In genomic region chr15:98533035-98533531, GRCm38 (mm10) we compare ENCODE assay signal across 8 mouse cellular contexts. TPM values are rescaled to one million over a fixed set of nuclear protein-coding genes. Genes with fewer than 3 reads are reported as not detected.
DNase-seq lines count a peak whose midpoint lies in the region; ATAC-seq and TF ChIP-seq lines count a peak whose summit lies in the region.

No protein-coding gene starts in this region.

- 0% methylated on average over 18 of the region's 18 CpGs for WGBS in intestine, embryonic 16.5 days
- WGBS in neural tube, embryonic 14.5 days: 1% methylated on average over 18 of the region's 18 CpGs

- H3K27ac ChIP-seq in gastrocnemius, adult 2 months: peak overlapping the region; percentile 98
- H3K27ac ChIP-seq in intestine, embryonic 16.5 days (ENCODE audit: low read length): no peak overlapping the region; the same call in 1 of the 2 replicates
- no peak overlapping the region for H3K27ac ChIP-seq in neural tube, embryonic 14.5 days (ENCODE audit: low read depth, low read length)

- H3K27me3 ChIP-seq in C2C12 (ENCODE audit: control insufficient read depth, insufficient read depth, insufficient read length): no peaks in the 10 kb centered on the region
- no peaks in the 10 kb centered on the region for H3K27me3 ChIP-seq in intestine, embryonic 16.5 days (replicated peaks; ENCODE audit: control insufficient read depth, insufficient read depth, low read length)
- H3K27me3 ChIP-seq in neural tube, embryonic 14.5 days (ENCODE audit: control insufficient read depth, insufficient read depth, low read length): no peaks in the 10 kb centered on the region

- DNase-seq in gastrocnemius, adult 2 months: no peak
- DNase-seq in gastrocnemius, postnatal 14 days: no peak
- peak; percentile 40 for DNase-seq in embryo, embryonic 10.5 days (ENCODE audit: low spot score)
- no peak for DNase-seq in right cerebral cortex, postnatal 10 days (ENCODE audit: low spot score in 2 of 2)
- no peak for DNase-seq in gastrocnemius, adult 8-10 months (ENCODE audit: low spot score in 2 of 2)

- no peak for TF ChIP-seq CTCF in gastrocnemius, adult 2 months (IDR thresholded peaks at IDR 0.05)
- TF ChIP-seq CTCF in C2C12 (IDR thresholded peaks at IDR 0.05; ENCODE audit: control insufficient read depth, insufficient read depth, insufficient read length): no peak

- H3K4me1 ChIP-seq in intestine, embryonic 16.5 days (ENCODE audit: control insufficient read depth, insufficient read depth, low read length): peaks cover 7% of the 10 kb centered on the region; the same call in 1 of the 2 replicates
- peaks cover 8% of the 10 kb centered on the region for H3K4me1 ChIP-seq in neural tube, embryonic 14.5 days (ENCODE audit: control insufficient read depth, insufficient read depth, low read length)

- peak overlapping the region; percentile 86 for H3ac ChIP-seq in C2C12 (ENCODE audit: control insufficient read depth, insufficient read length, low read depth)

- ATAC-seq in intestine, embryonic 16.5 days: no peak
- no peak for ATAC-seq in neural tube, embryonic 14.5 days (ENCODE audit: low read depth)

- peaks cover 53% of the 10 kb centered on the region for H3K36me3 ChIP-seq in C2C12 (ENCODE audit: control insufficient read depth, insufficient read depth)
- peaks cover 7% of the 10 kb centered on the region for H3K36me3 ChIP-seq in intestine, embryonic 16.5 days (ENCODE audit: control insufficient read depth, insufficient read depth, low read length)
- H3K36me3 ChIP-seq in neural tube, embryonic 14.5 days (ENCODE audit: control insufficient read depth, insufficient read depth, low read length): peaks cover 24% of the 10 kb centered on the region

- peaks cover 58% of the 10 kb centered on the region for H3K79me2 ChIP-seq in C2C12 (ENCODE audit: control insufficient read depth, insufficient read depth)

- intact Hi-C loops in gastrocnemius, adult 2 months (cut with DNase I): loop anchor here (5.0 kb wide), 1 partner anchor 34 kb away; no protein-coding TSS in a partner anchor
- intact Hi-C loops in gastrocnemius, postnatal 14 days (cut with DNase I; ENCODE audit: low total_unique reads): no loop called here

- peak overlapping the region; percentile 73 for H3K4me3 ChIP-seq in gastrocnemius, adult 2 months
- peak overlapping the region; percentile 53 for H3K4me3 ChIP-seq in C2C12 (ENCODE audit: insufficient read depth, poor library complexity, severe bottlenecking)
- H3K4me3 ChIP-seq in intestine, embryonic 16.5 days (ENCODE audit: low read length): peak overlapping the region; percentile 88
- peak overlapping the region; percentile 82 for H3K4me3 ChIP-seq in neural tube, embryonic 14.5 days (ENCODE audit: low read depth, low read length)

- no peaks in the 10 kb centered on the region for H3K9me3 ChIP-seq in intestine, embryonic 16.5 days (ENCODE audit: control insufficient read depth, low read length)
- H3K9me3 ChIP-seq in neural tube, embryonic 14.5 days (ENCODE audit: control insufficient read depth, low read length): no peaks in the 10 kb centered on the region

- peaks cover 43% of the 10 kb centered on the region for H3K79me3 ChIP-seq in C2C12 (ENCODE audit: low read depth)

- peak overlapping the region; percentile 86 for H3K4me2 ChIP-seq in intestine, embryonic 16.5 days (ENCODE audit: low read depth, low read length)
- H3K4me2 ChIP-seq in neural tube, embryonic 14.5 days (ENCODE audit: low read depth, low read length): peak overlapping the region; percentile 97

- peak overlapping the region; percentile 94 for H3K9ac ChIP-seq in intestine, embryonic 16.5 days (ENCODE audit: low read depth, low read length)
- peak overlapping the region; percentile 88 for H3K9ac ChIP-seq in neural tube, embryonic 14.5 days (replicated peaks; ENCODE audit: low read depth, low read length)

TF ChIP-seq in C2C12, 6 proteins besides CTCF, POLR2A, EP300 and RAD21:
- TF ChIP-seq MYOD1 (IDR thresholded peaks at IDR 0.05; ENCODE audit: control insufficient read depth, insufficient read length, low read depth) (no peak), USF1 (IDR thresholded peaks at IDR 0.05; ENCODE audit: low read depth) (no peak), MYOG (IDR thresholded peaks at IDR 0.05; ENCODE audit: control insufficient read depth, extremely low read depth, insufficient read length) (no peak), FOSL1 (IDR thresholded peaks at IDR 0.05; ENCODE audit: insufficient read depth, low read length, poor library complexity, severe bottlenecking) (no peak), CEBPB (IDR thresholded peaks at IDR 0.05; ENCODE audit: low read depth) (no peak), MAX (IDR thresholded peaks at IDR 0.05) (no peak)

RNA-seq across cellular contexts. Expression of gene Kansl2, which starts 1.0 kb away (rescaled TPM):
- total RNA-seq in gastrocnemius, adult 2 months (2021): 10 to 100 TPM; 64.7 to 66.3 TPM
- total RNA-seq in gastrocnemius, postnatal 14 days (2021): 10 to 100 TPM; 52.5 to 56.9 TPM
- polyA plus RNA-seq in C2C12 (2012; fragmentation: generic; extraction: Trizol): 178 TPM
- polyA plus RNA-seq in intestine, embryonic 16.5 days (2015; fragmentation: Nextera tagmentation; extraction: Ambion mirVana): 67.2 and 69.6 TPM in 2 replicates
- 99.6 and 105 TPM in 2 replicates for polyA plus RNA-seq in neural tube, embryonic 14.5 days (2014; fragmentation: Nextera tagmentation; extraction: Ambion mirVana)
- 10 to 100 TPM; 65.5 to 72.7 (median 69.8) TPM for total RNA-seq in gastrocnemius, adult 8-10 months (2022)

RNA-seq across cellular contexts. Expression of gene Ccnt1, which starts 37.6 kb away (rescaled TPM):
- 10 to 100 TPM; 20.4 to 20.5 TPM for total RNA-seq in gastrocnemius, adult 2 months (2021)
- 10 to 100 TPM; 20.4 to 20.6 TPM for total RNA-seq in gastrocnemius, postnatal 14 days (2021)
- polyA plus RNA-seq in C2C12 (2012; fragmentation: generic; extraction: Trizol): 13.4 TPM
- 41.2 and 43.7 TPM in 2 replicates for polyA plus RNA-seq in intestine, embryonic 16.5 days (2015; fragmentation: Nextera tagmentation; extraction: Ambion mirVana)
- polyA plus RNA-seq in neural tube, embryonic 14.5 days (2014; fragmentation: Nextera tagmentation; extraction: Ambion mirVana): 70.7 and 72.0 TPM in 2 replicates
- 10 to 100 TPM; 14.3 to 19.4 (median 15.7) TPM for total RNA-seq in gastrocnemius, adult 8-10 months (2022)

RNA-seq across cellular contexts. Expression of gene 4930415O20Rik, which starts 37.7 kb away (rescaled TPM):
- total RNA-seq in gastrocnemius, adult 2 months (2021): 1 to 10 TPM in 1 of 2 experiments, not detected in 1; 1.2 TPM
- under 1 TPM in 1 of 2 experiments, not detected in 1; 0.44 TPM for total RNA-seq in gastrocnemius, postnatal 14 days (2021)
- polyA plus RNA-seq in C2C12 (2012; fragmentation: generic; extraction: Trizol): 0.09 TPM
- 0.43 TPM in 1 of 2 replicates, not detected in the other for polyA plus RNA-seq in intestine, embryonic 16.5 days (2015; fragmentation: Nextera tagmentation; extraction: Ambion mirVana)
- 0.40 TPM in 1 of 2 replicates, not detected in the other for polyA plus RNA-seq in neural tube, embryonic 14.5 days (2014; fragmentation: Nextera tagmentation; extraction: Ambion mirVana)
- total RNA-seq in gastrocnemius, adult 8-10 months (2022): under 1 TPM in 1 of 4 experiments, not detected in 3; 0.63 TPM

RNA-seq across cellular contexts. Expression of gene Olfr279, which starts 40.9 kb away (rescaled TPM):
- not detected for total RNA-seq in gastrocnemius, adult 2 months (2021)
- not detected for total RNA-seq in gastrocnemius, postnatal 14 days (2021)
- not detected for polyA plus RNA-seq in C2C12 (2012; fragmentation: generic; extraction: Trizol)
- polyA plus RNA-seq in intestine, embryonic 16.5 days (2015; fragmentation: Nextera tagmentation; extraction: Ambion mirVana): not detected in 2 replicates
- not detected in 2 replicates for polyA plus RNA-seq in neural tube, embryonic 14.5 days (2014; fragmentation: Nextera tagmentation; extraction: Ambion mirVana)
- total RNA-seq in gastrocnemius, adult 8-10 months (2022): not detected

RNA-seq across cellular contexts. Expression of gene Lalba, which starts 50.6 kb away (rescaled TPM):
- total RNA-seq in gastrocnemius, adult 2 months (2021): not detected
- total RNA-seq in gastrocnemius, postnatal 14 days (2021): not detected
- not detected for polyA plus RNA-seq in C2C12 (2012; fragmentation: generic; extraction: Trizol)
- polyA plus RNA-seq in intestine, embryonic 16.5 days (2015; fragmentation: Nextera tagmentation; extraction: Ambion mirVana): 0.31 TPM in 1 of 2 replicates, not detected in the other
- polyA plus RNA-seq in neural tube, embryonic 14.5 days (2014; fragmentation: Nextera tagmentation; extraction: Ambion mirVana): not detected in 2 replicates
- not detected for total RNA-seq in gastrocnemius, adult 8-10 months (2022)
